Mouse (Mus musculus): ENCODE measurements around the gene Ralgapb.
A peak's percentile ranks its signal among the peaks of the same experiment; 100 is the strongest.

Ralgapb gene

DNA sequence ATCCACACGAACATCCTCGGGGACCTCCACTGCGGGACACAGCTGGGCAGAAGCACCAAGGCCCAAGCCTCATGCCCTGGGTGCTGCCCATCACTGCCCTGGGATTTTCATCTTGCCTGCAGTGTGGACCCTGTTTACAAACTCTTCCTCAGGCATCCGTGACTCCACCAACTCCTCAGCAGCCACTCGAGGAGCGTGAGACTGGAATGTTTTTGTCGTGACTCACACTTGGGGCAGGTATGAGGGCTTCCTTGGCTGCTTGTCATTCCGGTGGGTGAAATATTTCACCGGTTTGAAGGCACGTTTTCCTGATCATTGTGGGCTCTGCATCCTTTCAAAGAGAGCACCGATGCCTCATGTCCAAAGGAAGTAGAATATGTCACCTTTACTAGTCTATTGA, 109.4 kb downstream of the Ralgapb start:
- DNase-seq: no peak

DNA sequence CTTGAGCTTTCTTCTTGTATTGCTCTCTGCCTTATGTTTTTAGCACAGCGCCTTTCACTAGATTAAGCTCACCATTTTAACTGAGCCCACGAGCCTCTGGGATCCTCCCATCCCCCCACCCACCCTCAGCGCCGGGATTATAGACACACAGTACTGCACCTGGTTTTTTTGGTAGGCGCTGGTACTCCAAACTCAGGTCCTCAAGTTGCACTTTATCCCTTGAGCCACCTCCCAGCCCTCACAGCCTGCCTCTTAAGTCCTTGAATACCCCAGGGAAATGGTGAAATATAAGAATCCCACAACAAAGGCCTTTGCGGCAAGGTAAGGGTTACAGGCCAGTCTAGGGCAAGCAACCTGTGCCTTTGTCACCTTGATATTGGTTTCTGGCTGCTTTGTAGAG, 110.2 kb downstream of the Ralgapb start:
- DNase-seq: no peak

DNA sequence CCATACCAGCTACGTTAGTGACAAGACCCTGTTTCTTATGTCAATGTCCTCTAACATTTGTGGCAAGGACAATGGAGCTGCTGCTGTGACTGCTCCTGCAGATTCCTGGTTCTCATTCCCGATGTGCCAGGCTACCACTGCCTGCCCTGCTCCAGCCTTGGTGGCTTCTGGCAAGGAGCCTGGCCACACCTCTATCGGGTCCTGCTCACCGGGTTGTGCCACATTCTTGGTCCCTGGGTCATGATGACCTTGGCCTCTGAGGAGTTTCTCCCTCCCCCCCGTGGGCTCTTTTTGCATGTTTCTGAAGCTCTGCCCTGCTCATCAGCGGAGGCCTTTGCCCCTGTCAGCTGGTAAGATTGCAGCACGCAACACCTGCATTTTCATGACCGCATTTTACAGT, 113.4 kb downstream of the Ralgapb start:
- no peak for DNase-seq

DNA sequence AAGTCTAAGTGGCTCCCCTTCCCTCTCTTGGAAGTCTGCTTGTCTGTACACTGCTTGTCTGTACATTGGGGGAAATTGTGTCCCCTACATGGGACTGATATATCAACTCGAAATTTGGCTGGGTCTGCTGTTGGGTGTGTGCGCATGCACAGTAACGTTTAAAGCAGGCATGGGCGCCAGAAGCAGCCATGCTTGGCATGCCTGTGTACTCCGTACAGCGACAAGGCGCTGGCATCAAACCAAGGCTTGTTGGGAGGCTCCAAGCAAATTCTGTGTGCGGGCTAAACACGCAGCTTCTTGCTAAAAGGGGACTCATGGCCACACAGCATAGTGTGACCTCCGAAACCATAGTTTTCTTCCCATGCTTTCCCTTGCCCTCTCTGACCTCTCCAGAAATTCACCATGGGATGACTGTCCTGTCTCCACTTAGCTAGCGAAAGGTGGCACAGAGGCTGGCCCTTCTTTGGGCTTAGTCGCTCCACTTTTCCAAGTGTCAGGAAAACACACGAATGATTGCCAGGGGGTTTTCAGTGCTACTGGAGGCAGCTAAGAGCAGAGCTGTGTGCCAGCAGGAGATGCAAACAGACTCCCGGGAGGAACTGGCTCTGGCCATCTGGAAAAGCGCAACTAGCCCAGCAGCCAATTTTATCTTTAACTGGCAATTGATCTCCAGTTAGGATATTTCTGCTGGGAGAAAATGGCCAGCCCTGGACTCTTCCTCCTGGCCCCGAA, 114.6 kb downstream of the Ralgapb start:
- DNase-seq: no peak

DNA sequence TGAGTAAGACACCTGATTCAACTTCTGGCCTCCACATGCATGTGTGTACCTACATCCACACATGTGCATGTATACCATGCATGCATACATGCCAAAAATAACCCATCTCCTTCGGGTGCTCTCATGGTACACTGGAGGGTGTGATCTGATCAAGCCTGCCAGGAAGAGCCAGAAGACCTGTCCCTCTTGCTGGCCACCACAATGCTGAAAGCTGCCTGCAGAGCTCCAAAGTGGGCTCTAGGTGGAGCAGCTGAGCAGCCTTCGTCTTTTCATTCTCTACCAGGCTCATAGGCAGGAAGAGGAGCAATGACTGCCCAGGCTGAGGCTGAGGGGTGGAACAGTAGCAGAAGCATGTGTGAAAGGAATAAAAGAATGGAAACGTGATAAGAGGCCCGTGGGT, 124.4 kb downstream of the Ralgapb start:
- DNase-seq: peak in 1 of 2 experiments; percentile 58

DNA sequence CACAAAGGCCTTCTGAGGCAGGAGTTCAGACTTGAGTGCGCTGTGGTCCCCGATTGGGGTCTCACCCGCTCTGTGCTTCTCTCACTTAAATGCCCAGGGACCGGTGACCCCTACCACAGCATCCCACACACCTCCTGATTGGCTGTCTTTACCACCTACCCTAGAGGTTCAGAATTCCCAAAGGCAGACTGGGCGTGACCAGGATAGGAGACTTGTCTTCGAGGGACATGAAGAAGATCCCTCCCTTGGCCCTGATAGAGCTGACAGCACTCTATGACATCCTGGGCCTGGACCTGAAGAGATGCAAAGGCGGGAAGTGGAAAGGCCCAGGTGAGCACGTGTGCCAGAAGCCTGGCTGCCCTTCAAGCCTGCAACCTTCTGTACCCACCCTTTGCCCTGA, 124.9 kb downstream of the Ralgapb start:
- DNase-seq: no peak

DNA sequence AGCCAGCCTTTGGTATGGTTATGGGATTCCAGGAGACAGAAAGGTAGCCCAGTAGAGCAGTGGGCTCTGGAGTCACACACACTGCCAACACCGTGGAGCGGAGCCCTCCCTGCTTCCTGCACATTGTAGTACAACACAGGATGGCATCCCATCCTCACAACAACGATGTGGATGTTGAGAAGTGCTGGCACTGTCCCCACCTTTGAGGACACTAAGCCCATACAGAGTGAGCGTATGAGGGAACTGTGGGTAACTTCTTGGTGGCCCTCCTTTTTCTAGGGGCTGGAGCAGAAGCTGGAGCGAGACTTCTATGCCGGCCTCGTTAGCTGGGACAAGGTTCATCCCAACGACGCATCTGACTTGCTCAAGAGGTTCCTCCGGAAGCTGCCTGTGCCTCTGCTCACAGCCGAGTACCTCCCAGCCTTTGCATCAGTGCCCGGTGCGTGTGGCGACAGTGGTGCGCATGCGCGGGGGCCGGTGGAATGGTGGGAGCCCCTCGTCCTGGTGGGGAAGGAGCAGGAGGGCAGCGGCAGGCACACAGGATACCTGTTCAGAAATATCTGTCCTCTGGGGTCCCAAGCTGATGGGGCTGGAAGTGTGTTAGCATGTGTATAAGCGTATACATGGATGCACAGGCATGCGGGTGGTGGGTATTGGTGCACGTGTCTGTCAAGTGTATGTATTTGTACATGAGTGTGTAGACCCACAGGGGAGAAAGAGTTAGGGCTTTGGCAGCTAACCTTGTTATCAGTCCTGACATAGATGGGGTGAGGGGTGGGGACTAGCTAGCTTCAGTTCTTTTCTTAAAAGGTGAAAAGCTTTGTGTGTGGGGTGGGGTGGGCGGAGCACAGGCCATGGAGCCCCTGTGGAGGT, 130.0 kb downstream of the Ralgapb start:
- no peak for DNase-seq

DNA sequence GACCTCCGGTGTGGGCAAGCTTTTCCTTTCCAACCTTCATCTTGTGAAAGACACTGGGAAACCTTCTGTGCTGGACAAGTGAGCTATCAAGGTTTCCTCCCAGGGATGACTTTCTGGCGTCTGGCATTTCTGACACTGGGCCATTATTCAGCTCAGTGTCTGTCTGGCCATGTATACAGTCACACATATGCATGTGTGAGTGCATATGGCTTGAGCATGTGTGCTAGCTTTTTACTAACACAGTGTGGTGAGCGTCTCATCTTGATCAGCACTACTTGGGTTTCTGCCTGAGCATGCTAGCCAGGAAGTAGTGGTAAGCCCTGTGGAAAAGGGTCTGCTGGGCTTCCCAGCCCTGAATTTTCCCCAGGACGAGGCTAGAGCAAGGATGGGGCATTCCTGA, 131.6 kb downstream of the Ralgapb start:
- no peak for DNase-seq

DNA sequence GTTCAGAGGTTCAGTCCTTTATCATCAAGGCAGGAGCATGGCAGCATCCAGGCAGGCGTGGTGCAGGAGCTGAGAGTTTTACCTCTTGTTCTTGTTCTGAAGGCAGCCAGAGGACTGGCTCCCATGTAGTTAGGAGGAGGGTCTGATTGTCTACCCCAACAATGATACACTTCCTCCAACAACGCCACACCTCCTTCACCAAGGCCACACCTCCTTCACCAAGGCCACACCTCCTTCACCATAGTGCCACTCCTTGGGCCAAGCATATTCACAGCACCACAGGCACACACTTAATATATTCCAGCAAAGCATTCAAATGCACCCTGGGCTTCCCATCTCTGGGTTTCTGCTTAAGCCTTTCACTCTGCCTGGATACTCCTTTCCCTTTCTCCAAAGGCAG, 135.6 kb downstream of the Ralgapb start:
- no peak for DNase-seq

DNA sequence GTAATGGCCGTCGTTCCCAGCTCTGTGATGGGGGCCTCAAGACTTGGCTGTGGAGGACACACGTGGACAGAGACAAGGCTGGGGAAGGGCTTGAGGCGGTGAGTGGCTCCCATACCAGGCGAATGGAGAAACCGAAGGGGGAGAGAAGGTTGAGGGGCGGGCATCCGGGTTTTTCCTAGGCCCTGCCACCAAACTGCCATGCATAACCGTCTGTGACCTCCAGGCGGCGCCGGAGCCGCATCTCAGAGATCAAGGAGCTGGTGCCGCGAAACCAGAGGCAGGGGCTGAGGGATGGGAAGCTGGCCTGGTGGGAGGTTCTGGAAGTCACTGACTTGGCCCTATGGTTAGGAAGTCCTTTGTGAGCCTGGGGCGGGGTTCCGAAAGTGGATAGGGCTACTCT, 137.1 kb downstream of the Ralgapb start:
- peak; percentile 29 to 70 for DNase-seq

Data from spleen, adult 18-20 months (tissue).